9 mouse cellular contexts compared by ENCODE assay signal in the genomic region with DNA sequence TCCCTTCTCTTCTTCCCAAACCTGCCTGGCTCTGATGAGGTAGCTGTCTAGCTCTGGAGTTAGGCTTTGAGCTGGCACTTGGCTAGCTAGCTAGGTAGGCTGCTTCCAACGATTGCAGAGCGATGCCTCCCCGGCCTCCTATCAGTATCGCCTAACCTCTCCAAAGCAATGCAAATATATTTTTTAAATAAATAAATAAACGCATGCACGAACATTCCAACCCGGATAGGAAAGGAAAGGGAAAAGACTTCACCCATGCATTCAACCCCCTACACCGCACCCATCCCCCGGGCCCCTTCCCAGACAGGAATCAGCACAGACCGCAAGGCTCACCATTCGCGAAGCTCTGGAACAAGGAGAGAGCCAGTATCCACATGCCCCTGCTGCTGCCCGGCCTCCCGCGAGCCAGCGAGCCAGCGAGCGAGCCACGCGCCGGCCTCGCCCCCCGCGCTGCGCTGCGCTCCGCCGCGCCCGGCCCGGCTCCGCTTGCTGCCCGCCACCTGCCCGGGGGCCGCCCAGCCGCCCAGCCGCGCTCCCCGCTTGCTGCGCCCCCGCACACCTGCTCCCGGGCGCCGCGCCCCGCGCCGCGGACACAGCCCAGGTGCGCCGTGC. TPM values are rescaled to one million over a fixed set of nuclear protein-coding genes. Genes with fewer than 3 reads are reported as not detected.
DNase-seq lines count a peak whose midpoint lies in the region; ATAC-seq and TF ChIP-seq lines count a peak whose summit lies in the region.
"Had no signal": no experiment of that assay in that cellular context is flagged by ENCODE, and none has a peak within 500 bp of the region (broad histone marks: within the 10 kb centered on the region; RNA-seq: fewer than 3 reads in every experiment).

No protein-coding gene starts in this region.

- H3K9ac ChIP-seq in heart, embryonic 11.5 days (ENCODE audit: low read depth, low read length) = no peak overlapping the region; the same call in 1 of the 2 replicates
- H3K9ac ChIP-seq in ES-E14 (ENCODE audit: insufficient read depth, low read depth, low read length, poor library complexity, severe bottlenecking) = peak overlapping the region; percentile 54
- peak overlapping the region; percentile 57 for H3K9ac ChIP-seq in forebrain, embryonic 11.5 days (ENCODE audit: low read length)

- 2% methylated on average over 39 of the region's 51 CpGs for WGBS in heart, embryonic 11.5 days (ENCODE audit: insufficient replicate concordance)
- WGBS in forebrain, embryonic 11.5 days = 1% methylated on average over 36 of the region's 51 CpGs

- no peaks in the 10 kb centered on the region for H3K9me3 ChIP-seq in heart, embryonic 11.5 days (replicated peaks; ENCODE audit: control insufficient read depth, low read length)
- no peaks in the 10 kb centered on the region for H3K9me3 ChIP-seq in ES-E14 (ENCODE audit: control insufficient read depth, insufficient read depth, low read depth, low read length)
- H3K9me3 ChIP-seq in forebrain, embryonic 11.5 days (ENCODE audit: control insufficient read depth, low read length) = no peaks in the 10 kb centered on the region

- no peaks in the 10 kb centered on the region for H3K4me1 ChIP-seq in heart, embryonic 11.5 days (ENCODE audit: control insufficient read depth, insufficient read depth, low read length)
- peaks cover 0 to 8% of the 10 kb centered on the region in 2 experiments; a peak in 1 of 4 replicates for H3K4me1 ChIP-seq in ES-E14 (ENCODE audit: control insufficient read depth in 2 of 2, insufficient read depth in 2 of 2, low read length in 2 of 2, poor library complexity in 1 of 2)
- H3K4me1 ChIP-seq in forebrain, embryonic 11.5 days (replicated peaks; ENCODE audit: control insufficient read depth, insufficient read depth, low read length) = peaks cover 2% of the 10 kb centered on the region; the same call in 1 of the 2 replicates

- in situ Hi-C loops in ES-E14 (cut with MboI; ENCODE audit: low sequenced_read_pairs in 2 of 2, unreplicated experiment in 2 of 2) = no loop called here

- peaks cover 58% of the 10 kb centered on the region for H3K27me3 ChIP-seq in heart, embryonic 11.5 days (ENCODE audit: control insufficient read depth, insufficient read depth, low read length)
- H3K27me3 ChIP-seq in forebrain, embryonic 11.5 days (ENCODE audit: control insufficient read depth, insufficient read depth, low read length) = peaks cover 30% of the 10 kb centered on the region

- DNase-seq in heart, postnatal 14 days = no peak
- DNase-seq in ES-E14 (ENCODE audit: low read depth, low spot score) = peak; percentile 8
- peak; percentile 70 for DNase-seq in forebrain, embryonic 11.5 days (ENCODE audit: low spot score)
- DNase-seq in left cerebral cortex, postnatal 36 days (ENCODE audit: low spot score in 2 of 2) = peak; percentile 62 to 68
- peak; percentile 33 for DNase-seq in right cerebral cortex, adult 18-20 months
- DNase-seq in urinary bladder, postnatal 4 days (ENCODE audit: low spot score in 2 of 2) = no peak
- DNase-seq in gastrocnemius, postnatal 4 days (ENCODE audit: low spot score in 2 of 2) = no peak

- H3K4me3 ChIP-seq in heart, embryonic 11.5 days (ENCODE audit: low read depth, low read length) = peak overlapping the region; percentile 56
- H3K4me3 ChIP-seq in ES-E14 (ENCODE audit: insufficient read depth in 1 of 2, low read depth in 1 of 2, low read length in 2 of 2, poor library complexity in 1 of 2, severe bottlenecking in 1 of 2) = peak overlapping the region; percentile 61 to 71
- peak overlapping the region; percentile 64 for H3K4me3 ChIP-seq in forebrain, embryonic 11.5 days (ENCODE audit: low read depth, low read length)

- H3K36me3 ChIP-seq in heart, embryonic 11.5 days (ENCODE audit: control insufficient read depth, insufficient read depth, low read length) = no peaks in the 10 kb centered on the region
- H3K36me3 ChIP-seq in ES-E14 (ENCODE audit: control insufficient read depth, insufficient read depth, low read length, poor library complexity, severe bottlenecking) = no peaks in the 10 kb centered on the region
- no peaks in the 10 kb centered on the region for H3K36me3 ChIP-seq in forebrain, embryonic 11.5 days (ENCODE audit: control insufficient read depth, insufficient read depth, low read length)

- ATAC-seq in heart, embryonic 11.5 days (replicated peaks; ENCODE audit: insufficient number of reproducible peaks, low FRiP score, low TSS enrichment) = no peak
- ATAC-seq in forebrain, embryonic 11.5 days (replicated peaks; ENCODE audit: low FRiP score) = peak; percentile 35

- intact Hi-C loops in heart, postnatal 14 days (cut with DNase I) = loop anchor here (5.0 kb wide), 2 partner anchors 273 to 318 kb away; no protein-coding TSS in a partner anchor
- intact Hi-C loops in left cerebral cortex, postnatal 36 days (cut with DNase I) = loop anchor here (5.0 kb wide), 8 partner anchors 98 to 488 kb away; no protein-coding TSS in a partner anchor

- no peak overlapping the region for H3K27ac ChIP-seq in heart, embryonic 11.5 days (ENCODE audit: low read depth, low read length)
- no peak overlapping the region for H3K27ac ChIP-seq in ES-E14 (ENCODE audit: insufficient read depth, low read depth, low read length, poor library complexity, severe bottlenecking)
- H3K27ac ChIP-seq in forebrain, embryonic 11.5 days (ENCODE audit: low read depth, low read length) = no peak overlapping the region

- peak overlapping the region; percentile 99 for H3K4me2 ChIP-seq in heart, embryonic 11.5 days
- peak overlapping the region; percentile 83 for H3K4me2 ChIP-seq in forebrain, embryonic 11.5 days (ENCODE audit: low read depth, low read length, severe bottlenecking)

TF ChIP-seq in ES-E14, 5 proteins besides CTCF, POLR2A, EP300 and RAD21:
- TF ChIP-seq HCFC1 (IDR thresholded peaks at IDR 0.05; ENCODE audit: borderline replicate concordance, insufficient read depth, low read length) (no peak), ZC3H11A (IDR thresholded peaks at IDR 0.05; ENCODE audit: borderline replicate concordance, low read depth, low read length) (no peak), ZNF384 (IDR thresholded peaks at IDR 0.05; ENCODE audit: low read depth, low read length) (no peak), MAFK (IDR thresholded peaks at IDR 0.05; ENCODE audit: insufficient read depth, low read depth, low read length) (no peak), CHD2 (IDR thresholded peaks at IDR 0.05; ENCODE audit: low read depth, low read length) (no peak)

RNA-seq across cellular contexts. Expression of a gene that starts 0.5 kb away (rescaled TPM):
- 0.08 and 0.10 TPM in 2 replicates for polyA plus RNA-seq in heart, embryonic 11.5 days (2014; fragmentation: Nextera tagmentation; extraction: Ambion mirVana)
- total RNA-seq in heart, postnatal 14 days (2021) = under 1 TPM in 1 of 2 experiments, not detected in 1; 0.05 TPM
- 0.04 and 0.26 TPM in 2 replicates for total RNA-seq in ES-E14 (2012; rRNA removed)
- polyA plus RNA-seq in forebrain, embryonic 11.5 days (2014; fragmentation: Nextera tagmentation; extraction: Ambion mirVana) = 0.88 and 0.91 TPM in 2 replicates
- 10 to 100 TPM; 44.8 to 47.8 TPM for total RNA-seq in left cerebral cortex, postnatal 36 days (2021)
- under 1 TPM; 0.15 to 0.16 TPM for total RNA-seq in gastrocnemius, postnatal 4 days (2021)
- total RNA-seq: MEL had no signal

Comparison
In these comparisons a context has a peak if more than half of its experiments do, and no peak if none do; other contexts are left out.
1. DNase-seq: peak in ES-E14 (single experiment), forebrain, embryonic 11.5 days (single experiment), left cerebral cortex, postnatal 36 days (2 of 2) and right cerebral cortex, adult 18-20 months (single experiment); none in heart, postnatal 14 days (0 of 2), urinary bladder, postnatal 4 days (0 of 2) and gastrocnemius, postnatal 4 days (0 of 2).
2. RNA of a gene that starts 0.5 kb away (total RNA-seq): 44.8 to 47.8 TPM in left cerebral cortex, postnatal 36 days; 0.15 to 0.16 TPM in gastrocnemius, postnatal 4 days, 0.05 TPM in heart, postnatal 14 days and 0.04 to 0.26 TPM in ES-E14; every median in the first group is over 10 times any median in the second.
3. Peak in every context shown above with its lines, with median percentiles within 50 percentile points of each other: H3K4me3 ChIP-seq.